Mouse (Mus musculus): ENCODE data around the gene Olfr1152. TPM values are rescaled to one million over a fixed set of nuclear protein-coding genes. Genes with fewer than 3 reads are reported as not detected.

Olfr1152 gene
- not detected for total RNA-seq (2022)

- DNase-seq (ENCODE audit: low spot score): no peak
These were observed at the start of gene Olfr1152 for GRCm38 (mm10) chr2:87866192-87866591. Olfr1152 (plus strand) TSS chr2:87866492.

GRCm38 (mm10) chr2:87830233-87830632 lies 36.1 kb upstream of the Olfr1152 start, which contains the start of gene Olfr1148:
Olfr1148 (plus strand) TSS chr2:87830533.
- DNase-seq (ENCODE audit: low spot score): no peak

GRCm38 (mm10) chr2:87843693-87844092 lies 22.6 kb upstream of the Olfr1152 start, which contains the start of gene Olfr1150-ps1:
Olfr1150-ps1 (plus strand) TSS chr2:87843993.
- DNase-seq (ENCODE audit: low spot score): no peak

GRCm38 (mm10) chr2:87855562-87855961 lies 10.7 kb upstream of the Olfr1152 start, which contains the start of gene Olfr1151:
Olfr1151 (plus strand) TSS chr2:87855862.
- no peak for DNase-seq (ENCODE audit: low spot score)

DNA sequence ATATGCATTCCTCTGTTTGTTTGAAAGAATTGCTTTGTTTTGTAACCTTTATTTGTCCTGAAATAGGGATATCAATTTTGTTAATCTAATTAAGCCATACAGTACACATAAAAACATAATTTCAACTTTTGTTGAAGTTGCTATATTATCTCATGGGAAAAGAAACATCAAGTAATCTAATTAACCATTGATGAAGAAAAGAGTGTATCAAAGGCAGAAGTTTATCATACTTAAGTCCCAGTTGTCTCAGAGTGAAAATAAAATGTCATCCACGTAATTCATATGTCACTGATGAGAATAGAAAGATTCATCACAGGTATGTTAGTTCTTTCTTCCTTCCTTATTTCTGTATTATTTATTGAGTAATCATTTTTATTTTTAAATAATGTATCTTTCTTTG lies 28.4 kb downstream of the Olfr1152 start, which contains the start of gene Olfr1153:
Gene Olfr1153, plus strand, starts transcription at position 301 of the 400 bp plus-strand sequence.
- DNase-seq (ENCODE audit: low spot score): no peak

- no peak for DNase-seq (ENCODE audit: low spot score)
These were observed 38.8 kb downstream of the Olfr1152 start, which contains the start of gene Olfr1154 for GRCm38 (mm10) chr2:87905066-87905465. Olfr1154 (minus strand) TSS chr2:87905166.

Other genes starting within 250 kb of the Olfr1152 start
- not detected for gene Olfr1131, start 239.4 kb upstream of the Olfr1152 start, total RNA-seq (2022)
- not detected for gene Olfr1132, start 229.0 kb upstream of the Olfr1152 start, total RNA-seq (2022)
- gene Olfr1133, start 219.1 kb upstream of the Olfr1152 start, total RNA-seq (2022): not detected
- gene Olfr1134, start 208.0 kb upstream of the Olfr1152 start, total RNA-seq (2022): not detected
- not detected for gene Olfr1135, start 192.8 kb upstream of the Olfr1152 start, total RNA-seq (2022)
- gene Olfr1136, start 172.5 kb upstream of the Olfr1152 start, total RNA-seq (2022): not detected
- not detected for gene Olfr1137, start 153.3 kb upstream of the Olfr1152 start, total RNA-seq (2022)
- gene Olfr1138, start 126.5 kb upstream of the Olfr1152 start, total RNA-seq (2022): not detected
- not detected for gene Olfr1140, start 122.7 kb upstream of the Olfr1152 start, total RNA-seq (2022)
- gene Olfr1141, start 112.5 kb upstream of the Olfr1152 start, total RNA-seq (2022): not detected
- not detected for gene Olfr152, start 87.0 kb upstream of the Olfr1152 start, total RNA-seq (2022)
- not detected for gene Olfr1143, start 65.9 kb upstream of the Olfr1152 start, total RNA-seq (2022)
- gene Olfr1145, start 56.7 kb upstream of the Olfr1152 start, total RNA-seq (2022): not detected
- not detected for gene Olfr1148, start 36.0 kb upstream of the Olfr1152 start, total RNA-seq (2022)
- gene Olfr1150-ps1, start 22.5 kb upstream of the Olfr1152 start, total RNA-seq (2022): not detected
- gene Olfr1151, start 10.6 kb upstream of the Olfr1152 start, total RNA-seq (2022): not detected
- gene Olfr1153, start 28.5 kb downstream of the Olfr1152 start, total RNA-seq (2022): not detected
- not detected for gene Olfr1154, start 38.7 kb downstream of the Olfr1152 start, total RNA-seq (2022)
- gene Olfr1155, start 78.6 kb downstream of the Olfr1152 start, total RNA-seq (2022): not detected
- not detected for gene Olfr1156, start 86.6 kb downstream of the Olfr1152 start, total RNA-seq (2022)
- gene Olfr1157, start 101.8 kb downstream of the Olfr1152 start, total RNA-seq (2022): not detected
- not detected for gene Olfr74, start 108.2 kb downstream of the Olfr1152 start, total RNA-seq (2022)
- gene Olfr1158, start 123.6 kb downstream of the Olfr1152 start, total RNA-seq (2022): not detected
- gene Olfr1160, start 141.8 kb downstream of the Olfr1152 start, total RNA-seq (2022): not detected
- not detected for gene Olfr1161, start 156.3 kb downstream of the Olfr1152 start, total RNA-seq (2022)
- not detected for gene Olfr73, start 171.2 kb downstream of the Olfr1152 start, total RNA-seq (2022)
- gene Olfr1162, start 184.6 kb downstream of the Olfr1152 start, total RNA-seq (2022): not detected
- not detected for gene Olfr1163, start 205.3 kb downstream of the Olfr1152 start, total RNA-seq (2022)
- not detected for gene Olfr1164, start 227.5 kb downstream of the Olfr1152 start, total RNA-seq (2022)